Mouse (Mus musculus): ENCODE results near the gene Cacna1b. TPM values are rescaled to one million over a fixed set of nuclear protein-coding genes. Genes with fewer than 3 reads are reported as not detected.

Cacna1b gene
- polyA plus RNA-seq, 1 experiment from 2014 or later: 0.34 TPM

GRCm38 (mm10) chr2:24717963-24718362 is 45.0 kb downstream of the Cacna1b start:
- Histone ChIP-seq H3K36me3 (replicated peaks; ENCODE audit: insufficient read depth, low read length) (no peaks in the 10 kb centered on the region), H3K27ac (ENCODE audit: low read depth) (no peak overlapping the region), H3K4me1 (ENCODE audit: insufficient read depth) (no peaks in the 10 kb centered on the region), H3K9me3 (ENCODE audit: low read length) (no peaks in the 10 kb centered on the region), H3K9ac (replicated peaks) (no peak overlapping the region), H3K4me3 (ENCODE audit: low read depth, low read length) (no peak overlapping the region), H3K27me3 (ENCODE audit: insufficient read depth, low read length) (no peaks in the 10 kb centered on the region), H3K4me2 (ENCODE audit: low read depth, low read length) (no peak overlapping the region)
- no peak for ATAC-seq
- no peak for DNase-seq
- TF ChIP-seq EP300 (IDR thresholded peaks at IDR 0.05; ENCODE audit: low read depth) (no peak), CTCF (IDR thresholded peaks at IDR 0.05; ENCODE audit: low read depth) (no peak)
- WGBS (ENCODE audit: insufficient replicate concordance): 63% methylated on average over 7 of the region's 7 CpGs

DNA sequence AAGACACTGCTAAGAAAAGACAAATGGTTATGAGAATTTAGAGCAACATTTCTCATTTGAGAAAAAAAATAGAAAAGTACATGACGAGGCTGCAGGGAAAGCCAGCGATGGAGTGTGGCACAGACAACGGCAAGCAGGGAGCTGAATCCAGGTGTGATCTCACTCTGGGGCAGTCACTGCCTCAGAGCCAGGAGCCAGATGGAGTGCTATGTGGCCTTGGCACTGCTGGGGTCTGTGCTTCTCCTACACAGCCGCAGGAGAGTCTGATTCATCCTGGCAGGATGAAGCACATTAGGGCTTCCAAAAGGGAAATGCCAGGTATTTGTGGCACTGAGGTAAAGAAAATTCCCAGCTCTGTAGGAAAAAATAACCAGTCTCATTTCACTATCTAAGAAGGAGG is 45.5 kb downstream of the Cacna1b start:
- Histone ChIP-seq H3K27ac (ENCODE audit: low read depth) (no peak overlapping the region), H3K36me3 (replicated peaks; ENCODE audit: insufficient read depth, low read length) (no peaks in the 10 kb centered on the region), H3K4me3 (ENCODE audit: low read depth, low read length) (no peak overlapping the region), H3K27me3 (ENCODE audit: insufficient read depth, low read length) (no peaks in the 10 kb centered on the region), H3K4me2 (ENCODE audit: low read depth, low read length) (no peak overlapping the region), H3K9me3 (ENCODE audit: low read length) (no peaks in the 10 kb centered on the region), H3K9ac (replicated peaks) (no peak overlapping the region), H3K4me1 (ENCODE audit: insufficient read depth) (no peaks in the 10 kb centered on the region)
- WGBS (ENCODE audit: insufficient replicate concordance): 74% methylated on average over 4 of the region's 4 CpGs
- TF ChIP-seq EP300 (IDR thresholded peaks at IDR 0.05; ENCODE audit: low read depth) (no peak), CTCF (IDR thresholded peaks at IDR 0.05; ENCODE audit: low read depth) (no peak)
- ATAC-seq (no peak), DNase-seq (no peak)

DNA sequence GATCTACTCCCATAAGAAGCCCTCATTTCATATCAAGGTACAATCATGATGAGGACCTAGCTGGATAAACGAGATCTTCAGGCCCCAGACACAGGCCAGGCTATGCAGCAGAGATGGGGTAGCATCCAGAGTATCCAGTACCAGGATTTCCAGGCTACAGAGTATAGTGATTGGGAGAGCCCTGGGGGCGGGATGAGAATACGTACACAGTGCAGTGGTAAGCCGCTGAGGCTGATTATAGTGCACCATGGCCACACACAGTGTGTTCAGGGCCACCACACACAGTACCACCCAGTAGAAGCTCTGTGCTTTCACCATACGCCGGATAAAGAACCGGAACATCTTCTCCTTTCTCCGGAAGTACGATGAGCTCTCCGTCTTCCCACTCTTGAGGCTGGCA is 57.0 kb downstream of the Cacna1b start:
- H3K9ac ChIP-seq (replicated peaks): no peak overlapping the region
- DNase-seq: no peak
- no peaks in the 10 kb centered on the region for H3K36me3 ChIP-seq (replicated peaks; ENCODE audit: insufficient read depth, low read length)

DNA sequence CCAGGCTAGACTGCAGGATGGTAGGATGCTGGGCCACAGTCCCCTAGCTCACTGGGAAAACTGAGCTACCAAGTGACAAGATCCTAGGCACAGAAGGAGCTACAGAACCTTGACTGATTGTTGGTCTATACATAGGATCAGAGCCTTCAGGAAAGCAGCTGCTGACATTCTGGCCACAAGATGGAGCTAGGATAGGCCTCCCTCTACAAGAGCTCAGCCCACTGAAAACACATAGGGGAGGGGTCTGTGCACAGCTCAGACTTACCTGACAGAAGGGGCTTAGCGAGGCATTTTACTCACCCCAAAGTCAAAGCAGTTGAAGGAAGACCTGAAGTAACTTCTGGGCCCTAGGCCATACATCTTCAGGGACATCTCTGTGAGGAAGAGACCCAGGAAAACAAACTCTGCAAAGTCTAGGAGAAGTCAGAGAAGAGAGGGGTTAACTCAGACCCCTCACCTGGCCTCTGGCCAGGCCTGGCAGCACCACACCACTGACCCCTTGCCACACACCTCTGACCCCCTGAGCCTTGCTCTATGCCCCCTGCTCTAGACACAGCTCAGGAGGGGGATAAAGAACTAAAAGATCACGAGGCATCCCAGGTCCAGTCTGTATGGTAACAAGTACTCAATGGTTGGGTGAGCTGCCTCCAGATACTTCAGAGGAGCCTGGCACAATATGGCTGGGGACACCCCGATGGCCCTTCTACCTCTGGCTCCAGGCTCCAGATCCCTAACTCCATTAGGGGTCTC is 60.6 kb downstream of the Cacna1b start:
- Histone ChIP-seq H3K36me3 (replicated peaks; ENCODE audit: insufficient read depth, low read length) (no peaks in the 10 kb centered on the region), H3K9ac (replicated peaks) (no peak overlapping the region), H3K4me3 (ENCODE audit: low read depth, low read length) (no peak overlapping the region), H3K4me1 (ENCODE audit: insufficient read depth) (no peaks in the 10 kb centered on the region), H3K9me3 (ENCODE audit: low read length) (no peaks in the 10 kb centered on the region), H3K27me3 (ENCODE audit: insufficient read depth, low read length) (no peaks in the 10 kb centered on the region), H3K4me2 (ENCODE audit: low read depth, low read length) (no peak overlapping the region), H3K27ac (ENCODE audit: low read depth) (no peak overlapping the region)
- no peak for DNase-seq
- no peak for ATAC-seq
- TF ChIP-seq EP300 (IDR thresholded peaks at IDR 0.05; ENCODE audit: low read depth) (no peak), CTCF (IDR thresholded peaks at IDR 0.05; ENCODE audit: low read depth) (peak; percentile 31)
- WGBS (ENCODE audit: insufficient replicate concordance): 73% methylated on average over 3 of the region's 3 CpGs

More for the DNA sequence above, 57.0 kb downstream of the Cacna1b start:
- Histone ChIP-seq H3K27ac (ENCODE audit: low read depth) (no peak overlapping the region), H3K9me3 (ENCODE audit: low read length) (no peaks in the 10 kb centered on the region), H3K4me1 (ENCODE audit: insufficient read depth) (no peaks in the 10 kb centered on the region), H3K27me3 (ENCODE audit: insufficient read depth, low read length) (no peaks in the 10 kb centered on the region), H3K4me3 (ENCODE audit: low read depth, low read length) (no peak overlapping the region), H3K4me2 (ENCODE audit: low read depth, low read length) (no peak overlapping the region)
- TF ChIP-seq CTCF (IDR thresholded peaks at IDR 0.05; ENCODE audit: low read depth): no peak
- no peak for TF ChIP-seq EP300 (IDR thresholded peaks at IDR 0.05; ENCODE audit: low read depth)
- no peak for ATAC-seq
- WGBS (ENCODE audit: insufficient replicate concordance): 77% methylated on average over 10 of the region's 10 CpGs

DNA sequence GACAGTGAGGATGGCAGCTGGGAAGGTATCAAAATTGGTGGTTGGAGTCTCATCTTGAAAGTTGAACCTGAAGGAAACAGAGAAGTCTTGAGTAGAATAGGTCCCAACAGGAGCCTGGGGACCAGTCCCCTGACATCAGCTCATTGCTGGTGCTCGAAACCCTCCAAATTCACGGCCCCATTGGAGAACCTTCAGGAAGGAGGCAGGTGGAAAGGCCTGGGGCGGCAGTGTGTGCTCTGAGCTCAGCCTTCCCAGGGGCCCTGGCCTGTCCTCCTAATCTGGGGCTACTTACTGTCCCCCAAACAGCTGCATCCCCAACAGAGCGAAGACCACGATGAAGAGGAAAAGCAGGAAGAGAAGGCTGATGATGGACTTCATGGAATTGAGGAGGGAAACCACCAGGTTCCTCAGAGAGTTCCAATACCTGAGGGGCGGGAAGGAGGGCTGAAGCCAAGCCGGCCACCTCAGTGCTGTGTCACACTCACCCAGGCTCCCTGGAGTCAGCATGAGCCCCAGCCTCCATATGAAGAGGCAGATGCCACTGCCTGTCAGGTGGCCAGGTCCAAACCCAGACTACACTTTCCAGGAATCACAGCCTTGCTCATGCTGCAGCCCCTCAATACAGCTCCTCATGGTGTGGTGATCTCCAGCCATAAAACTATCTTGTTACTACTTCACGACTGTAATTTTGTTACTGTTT is 65.5 kb downstream of the Cacna1b start:
- WGBS (ENCODE audit: insufficient replicate concordance): 77% methylated on average over 8 of the region's 8 CpGs
- H3K9me3 ChIP-seq (ENCODE audit: low read length): no peaks in the 10 kb centered on the region
- no peaks in the 10 kb centered on the region for H3K4me1 ChIP-seq (ENCODE audit: insufficient read depth)
- H3K9ac ChIP-seq (replicated peaks): no peak overlapping the region
- no peak overlapping the region for H3K4me2 ChIP-seq (ENCODE audit: low read depth, low read length)
- no peak overlapping the region for H3K4me3 ChIP-seq (ENCODE audit: low read depth, low read length)
- peak; percentile 9 for DNase-seq
- H3K27me3 ChIP-seq (ENCODE audit: insufficient read depth, low read length): no peaks in the 10 kb centered on the region
- H3K36me3 ChIP-seq (replicated peaks; ENCODE audit: insufficient read depth, low read length): no peaks in the 10 kb centered on the region
- no peak for TF ChIP-seq CTCF (IDR thresholded peaks at IDR 0.05; ENCODE audit: low read depth)
- no peak for TF ChIP-seq EP300 (IDR thresholded peaks at IDR 0.05; ENCODE audit: low read depth)
- no peak for ATAC-seq
- H3K27ac ChIP-seq (ENCODE audit: low read depth): no peak overlapping the region

- WGBS (ENCODE audit: insufficient replicate concordance): 81% methylated on average over 2 of the region's 2 CpGs
- DNase-seq (no peak), ATAC-seq (no peak)
- Histone ChIP-seq H3K36me3 (replicated peaks; ENCODE audit: insufficient read depth, low read length) (no peaks in the 10 kb centered on the region), H3K9ac (replicated peaks) (no peak overlapping the region), H3K27me3 (ENCODE audit: insufficient read depth, low read length) (no peaks in the 10 kb centered on the region), H3K9me3 (ENCODE audit: low read length) (no peaks in the 10 kb centered on the region), H3K27ac (ENCODE audit: low read depth) (no peak overlapping the region), H3K4me1 (ENCODE audit: insufficient read depth) (no peaks in the 10 kb centered on the region), H3K4me2 (ENCODE audit: low read depth, low read length) (no peak overlapping the region), H3K4me3 (ENCODE audit: low read depth, low read length) (no peak overlapping the region)
- TF ChIP-seq EP300 (IDR thresholded peaks at IDR 0.05; ENCODE audit: low read depth): no peak
- no peak for TF ChIP-seq CTCF (IDR thresholded peaks at IDR 0.05; ENCODE audit: low read depth)
These were observed 70.6 kb downstream of the Cacna1b start for GRCm38 (mm10) chr2:24692371-24692770.

All from liver, postnatal 0 days (tissue).